Mouse (Mus musculus) large intestine, adult 2 months (tissue): Measurements from ENCODE around the gene Celf5. TPM values are rescaled to one million over a fixed set of nuclear protein-coding genes. Genes with fewer than 3 reads are reported as not detected.

Experiments used
- DNase-seq: peaks from one replicate; pipeline ENCODE4 v3.0.0-alpha.2; 2012; ENCODE audit warnings: low read depth, low spot score
- WGBS: fragments of 180-500 bp; shearing (Covaris S2); methylation state at CpG from one replicate; pipeline ENCODE4 v1.1.7; 2018; 5-methylcytosine and 5-hydroxymethylcytosine counted together
- polyA plus RNA-seq: library from polyadenylated mRNA; depleted of rRNA; stranded (reverse); fragments of >200 nt; gene quantifications from 2 replicates; pipeline ENCODE4 v1.2.3, GENCODE M21; 2012

The Celf5 gene
- polyA plus RNA-seq, 1 experiment: 2.3 TPM

GRCm38 (mm10) chr10:81419111-81419928 lies 63.2 kb downstream of the Celf5 start:
- no peak for DNase-seq

DNA sequence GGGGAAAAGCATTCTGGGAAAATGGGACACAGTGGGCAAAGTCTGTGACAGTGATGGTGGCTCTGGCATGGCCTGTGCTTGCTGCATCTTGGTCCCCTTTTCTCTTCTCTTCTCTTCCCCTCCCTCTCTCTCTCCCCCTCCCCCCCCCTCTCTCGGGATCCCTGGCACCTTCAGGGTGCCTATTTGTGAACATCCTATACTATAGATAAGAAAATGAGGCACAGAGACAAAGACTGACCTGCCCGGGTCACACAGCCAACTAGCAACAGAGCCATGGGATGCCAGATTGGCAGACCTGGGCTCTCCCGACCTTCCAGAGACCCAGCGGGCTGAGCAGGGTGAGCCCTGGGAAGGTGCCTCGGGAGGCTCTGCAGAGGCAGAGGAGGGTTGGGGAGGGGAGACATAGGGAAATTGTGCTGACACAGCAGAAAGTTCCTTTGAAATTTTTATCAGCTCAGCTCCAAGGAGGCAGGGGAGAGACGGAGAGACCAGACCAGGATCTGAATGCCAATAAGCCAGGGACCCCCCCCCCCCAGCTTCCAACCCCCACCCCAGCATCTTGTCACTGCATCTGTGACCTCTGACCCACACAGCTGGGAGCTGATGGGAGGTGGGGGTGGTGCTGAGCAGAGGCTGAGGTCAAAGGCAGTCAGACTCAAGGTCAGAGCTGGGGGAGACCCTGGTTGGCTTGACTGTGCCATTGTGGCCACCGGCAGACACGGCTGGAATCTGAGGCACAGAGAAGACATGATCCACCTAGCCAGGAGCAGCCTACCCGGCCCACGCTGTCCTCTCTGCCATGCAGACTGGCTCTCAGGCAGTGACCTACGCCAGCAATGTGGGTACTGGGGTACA lies 64.1 kb downstream of the Celf5 start:
- no peak for DNase-seq
- WGBS: 70% methylated on average over 11 of the region's 11 CpGs

More at GRCm38 (mm10) chr10:81419111-81419928, 63.2 kb downstream of the Celf5 start:
- 83% methylated on average over 10 of the region's 10 CpGs for WGBS

DNA sequence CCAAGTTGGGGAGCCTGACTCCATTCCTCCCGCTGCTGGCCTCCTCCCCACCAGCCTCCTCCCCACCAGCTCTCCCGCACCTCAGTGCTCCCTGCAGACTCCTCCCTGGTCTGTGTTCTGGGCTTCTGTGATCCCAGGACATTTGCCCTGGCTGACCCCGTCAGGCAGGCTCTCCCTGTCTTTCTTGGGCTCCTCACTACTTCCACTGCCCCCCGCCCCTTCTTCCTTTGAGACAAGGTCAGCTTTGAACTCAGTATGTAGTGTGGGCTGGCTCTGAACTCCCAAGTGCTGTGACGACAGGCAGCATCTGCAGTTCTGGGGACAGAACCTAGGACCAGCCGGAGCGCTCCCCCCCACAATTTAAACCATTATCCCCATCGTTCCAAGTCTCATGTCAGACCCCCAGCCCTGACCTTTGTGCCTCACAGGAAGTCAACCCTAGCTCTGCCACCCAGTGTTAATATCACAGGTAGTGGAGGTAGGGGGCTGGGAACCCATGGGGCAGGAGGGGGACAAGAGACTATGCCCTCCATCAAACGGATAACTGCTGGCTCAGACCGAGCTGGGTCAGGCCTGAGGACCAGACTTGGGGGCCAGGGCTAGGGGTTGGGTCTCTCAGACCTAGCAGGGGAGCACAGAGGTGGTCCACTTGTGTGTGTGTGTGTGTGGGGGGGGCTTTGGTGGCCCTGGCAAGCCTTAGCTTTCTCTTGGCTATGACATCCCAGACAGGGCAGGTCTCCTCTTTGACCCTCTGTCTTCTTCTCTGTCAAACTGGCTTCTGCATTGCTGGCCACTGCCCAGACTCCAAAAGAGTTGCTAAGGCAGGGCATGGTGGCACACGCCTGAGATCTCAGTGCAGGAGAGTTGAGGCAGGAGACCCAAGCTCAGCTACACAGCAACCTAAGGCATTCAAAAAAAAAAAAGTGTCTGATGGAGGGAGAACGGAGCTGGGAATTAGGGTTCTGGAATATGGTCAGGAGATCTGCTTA lies 65.0 kb downstream of the Celf5 start:
- WGBS: 47% methylated on average over 12 of the region's 12 CpGs
- no peak for DNase-seq

DNA sequence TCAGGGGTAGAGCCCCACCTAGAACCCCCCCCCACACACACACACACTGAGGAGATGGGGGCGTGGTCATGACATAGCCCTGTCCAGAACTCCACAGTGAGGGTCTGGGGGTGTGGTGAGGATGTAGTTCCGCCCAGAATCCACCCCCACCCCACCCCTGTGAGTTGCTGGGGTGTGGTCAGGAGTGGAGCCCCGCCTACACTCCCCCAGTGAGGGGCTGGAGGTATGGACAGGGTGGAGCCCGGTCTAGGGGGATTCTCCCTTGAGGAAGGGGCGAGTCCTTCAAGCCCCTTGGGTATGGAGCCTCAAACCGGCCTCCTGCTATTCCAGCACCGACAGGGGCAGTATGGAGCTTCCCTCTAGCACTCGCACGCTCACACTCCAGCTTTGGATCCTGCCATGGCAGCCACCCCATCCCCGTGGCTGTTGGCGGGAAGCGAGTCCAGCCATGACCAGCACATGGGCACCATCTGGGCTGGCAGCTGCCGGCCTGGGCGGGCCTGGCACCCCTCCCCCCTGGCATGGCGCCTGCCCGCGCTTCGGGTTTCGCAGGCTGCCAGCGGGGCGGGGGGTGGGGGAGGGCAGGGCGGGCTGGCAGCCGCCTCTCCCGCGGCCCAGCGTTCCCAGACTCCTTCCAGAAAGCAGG lies 65.8 kb downstream of the Celf5 start:
- no peak for DNase-seq
- 4% methylated on average over 26 of the region's 26 CpGs for WGBS

- WGBS: 46% methylated on average over 17 of the region's 17 CpGs
- no peak for DNase-seq
These were observed 66.8 kb downstream of the Celf5 start for GRCm38 (mm10) chr10:81415549-81416310.

- no peak for DNase-seq
- WGBS: 45% methylated on average over 5 of the region's 5 CpGs
These were observed 67.4 kb downstream of the Celf5 start for GRCm38 (mm10) chr10:81415146-81415545.

DNA sequence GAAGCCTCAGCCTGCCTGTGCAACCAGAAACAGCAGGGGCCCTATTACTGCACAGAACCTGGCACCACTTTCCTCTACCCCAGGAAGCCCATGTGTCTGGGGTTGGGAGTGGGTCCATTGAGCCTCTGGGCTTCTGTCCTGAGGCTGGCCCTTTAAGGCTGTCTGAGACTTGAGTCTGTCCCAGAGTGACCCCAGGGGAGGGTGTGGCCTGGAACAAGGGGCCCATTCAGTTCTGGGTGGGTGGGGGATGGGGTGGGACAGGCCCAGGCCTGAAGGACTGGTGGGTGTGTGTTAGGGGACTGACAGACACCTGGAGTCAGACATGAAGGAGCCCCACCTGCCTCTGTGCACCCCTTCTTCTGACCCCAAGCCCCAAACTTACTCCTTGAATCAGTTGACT lies 67.8 kb downstream of the Celf5 start:
- no peak for DNase-seq

GRCm38 (mm10) chr10:81413310-81414261 lies 68.9 kb downstream of the Celf5 start:
- 17% methylated on average over 26 of the region's 26 CpGs for WGBS
- no peak for DNase-seq

- WGBS: 57% methylated on average over 16 of the region's 16 CpGs
- no peak for DNase-seq
These were observed 69.8 kb downstream of the Celf5 start for GRCm38 (mm10) chr10:81412586-81413309.

GRCm38 (mm10) chr10:81411471-81412400 lies 70.8 kb downstream of the Celf5 start:
- no peak for DNase-seq
- WGBS: 13% methylated on average over 18 of the region's 18 CpGs

- no peak for DNase-seq
- 31% methylated on average over 9 of the region's 9 CpGs for WGBS
These were observed 71.5 kb downstream of the Celf5 start for GRCm38 (mm10) chr10:81410981-81411380.

GRCm38 (mm10) chr10:81410350-81410749 lies 72.2 kb downstream of the Celf5 start:
- no peak for DNase-seq
- WGBS: 16% methylated on average over 4 of the region's 4 CpGs

- DNase-seq: no peak
- WGBS: 28% methylated on average over 8 of the region's 8 CpGs
These were observed 73.2 kb downstream of the Celf5 start for GRCm38 (mm10) chr10:81409330-81409729.
